Mouse (Mus musculus) forebrain, embryonic 11.5 days (tissue): Measurements from ENCODE around the gene Epha10. TPM values are rescaled to one million over a fixed set of nuclear protein-coding genes. Genes with fewer than 3 reads are reported as not detected.
A peak's percentile ranks its signal among the peaks of the same experiment; 100 is the strongest.
"Not testable (repeated sequence)": the region's sequence is repeated elsewhere in the genome, so short reads cannot be mapped to it uniquely, and the experiment has no call there.

ENCODE experiments used
- ATAC-seq: fragments of 200-750 bp; cut with Nextera tagmentation; replicated peaks from 2 replicates; pipeline ENCODE4 v1.8.0; 2017; ENCODE audit warnings: moderate TSS enrichment; ENCODE audit not compliant: low FRiP score
- DNase-seq: peaks from one replicate; pipeline ENCODE4 v3.0.0-alpha.2; 2017; ENCODE audit warnings: low spot score
- H3K27ac ChIP-seq: fragments of 300-500 bp; sonication (generic); 2 replicates; pipeline ENCODE4 v1.5.1; 2014; ENCODE audit warnings: low read depth, low read length
- H3K27me3 ChIP-seq: fragments of 300-500 bp; sonication (generic); 2 replicates; pipeline ENCODE4 v1.6.1; 2014; ENCODE audit warnings: mild to moderate bottlenecking, low read length, mixed read lengths; ENCODE audit not compliant: control insufficient read depth, insufficient read depth
- H3K36me3 ChIP-seq: fragments of 300-500 bp; sonication (generic); 2 replicates; pipeline ENCODE4 v1.6.1; 2014; ENCODE audit warnings: mild to moderate bottlenecking, low read length, moderate library complexity, mixed read lengths; ENCODE audit not compliant: control insufficient read depth, insufficient read depth
- H3K4me1 ChIP-seq: fragments of 300-500 bp; sonication (generic); replicated peaks from 2 replicates; pipeline ENCODE4 v1.6.1; 2014; ENCODE audit warnings: low read length, mixed read lengths; ENCODE audit not compliant: control insufficient read depth, insufficient read depth
- H3K4me2 ChIP-seq: fragments of 300-500 bp; sonication (generic); 2 replicates; pipeline ENCODE4 v1.6.1; 2014; ENCODE audit warnings: low read depth, mild to moderate bottlenecking, low read length, moderate library complexity, mixed read lengths; ENCODE audit not compliant: severe bottlenecking
- H3K4me3 ChIP-seq: fragments of 300-500 bp; sonication (generic); 2 replicates; pipeline ENCODE4 v1.5.1; 2014; ENCODE audit warnings: low read depth, low read length
- H3K9ac ChIP-seq: fragments of 300-500 bp; sonication (generic); 2 replicates; pipeline ENCODE4 v1.6.1; 2014; ENCODE audit warnings: low read length
- H3K9me3 ChIP-seq: fragments of 300-500 bp; sonication (generic); 2 replicates; pipeline ENCODE4 v1.6.1; 2016; ENCODE audit warnings: low read length, mixed read lengths; ENCODE audit not compliant: control insufficient read depth
- WGBS: fragments of 180-500 bp; shearing (Covaris S2); extraction: QIAGEN DNeasy Blood & Tissue Kit; methylation state at CpG from one replicate; pipeline ENCODE4 v1.1.7; 2014; 5-methylcytosine and 5-hydroxymethylcytosine counted together
- polyA plus RNA-seq: library from polyadenylated mRNA; unstranded; fragments of >200 nt; fragmentation: Nextera tagmentation; extraction: Ambion mirVana; gene quantifications from 2 replicates; pipeline ENCODE4 v1.2.1, GENCODE M21; 2014

Epha10 gene
- polyA plus RNA-seq, 1 experiment from 2014 or later, result 1.5 TPM

DNA sequence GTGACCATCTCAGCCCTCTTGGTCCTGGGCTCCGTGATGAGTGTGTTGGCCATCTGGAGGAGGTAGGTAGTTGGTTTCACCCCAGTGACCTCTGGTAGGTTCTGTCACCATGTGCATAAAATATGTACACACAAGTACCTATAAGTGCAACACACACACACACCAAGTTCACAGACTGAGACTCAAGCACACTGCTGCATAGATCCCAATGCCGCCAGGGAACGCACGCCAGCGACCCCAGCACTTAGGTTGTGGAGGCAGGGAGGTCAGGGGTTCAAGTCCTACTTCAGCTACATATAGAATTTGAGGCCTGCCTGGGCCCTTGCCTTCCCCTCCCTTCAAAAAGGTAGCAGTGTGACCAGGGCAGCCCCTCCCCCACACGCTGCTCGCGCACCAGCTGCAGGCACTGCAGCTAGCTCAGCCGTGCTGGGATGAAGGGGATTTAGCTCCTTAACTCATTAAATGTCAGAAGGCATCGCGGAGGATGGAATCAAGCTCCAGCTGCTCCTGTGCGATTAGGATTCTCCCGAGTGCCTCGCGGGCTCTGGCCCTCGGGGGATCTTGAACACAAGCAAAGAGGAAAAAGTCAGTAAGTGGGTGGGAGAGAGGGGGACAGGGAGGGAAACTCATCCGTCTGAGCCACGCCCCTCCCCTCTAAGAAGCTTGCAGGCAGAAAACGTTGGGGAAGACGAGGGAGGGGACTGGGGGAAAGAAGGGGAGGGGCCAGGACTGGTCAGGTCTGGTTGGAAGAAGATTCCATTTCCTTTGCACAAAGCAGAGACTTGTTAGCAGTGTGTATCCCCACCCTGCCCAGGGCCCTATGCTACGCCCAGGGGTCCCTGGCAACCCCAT lies 25.5 kb downstream of the Epha10 start:
- no peaks in the 10 kb centered on the region for H3K27me3 ChIP-seq
- DNase-seq (peak; percentile 86), ATAC-seq (peak; percentile 78)
- peaks cover 7% of the 10 kb centered on the region; the same call in 1 of the 2 replicates for H3K4me1 ChIP-seq
- H3K4me3 ChIP-seq, result peak overlapping the region; percentile 22
- peak overlapping the region; percentile 48 for H3K4me2 ChIP-seq
- no peaks in the 10 kb centered on the region for H3K9me3 ChIP-seq
- no peaks in the 10 kb centered on the region for H3K36me3 ChIP-seq
- WGBS, result 5% methylated on average over 21 of the region's 21 CpGs
- H3K9ac ChIP-seq, result peak overlapping the region; percentile 5
- H3K27ac ChIP-seq, result peak overlapping the region; percentile 73

GRCm38 (mm10) chr4:124928102-124928501 lies 47.4 kb downstream of the Epha10 start:
- H3K27ac ChIP-seq, result no peak overlapping the region
- H3K4me2 ChIP-seq, result no peak overlapping the region
- peaks cover 26% of the 10 kb centered on the region for H3K36me3 ChIP-seq
- no peaks in the 10 kb centered on the region for H3K4me1 ChIP-seq
- H3K9ac ChIP-seq, result no peak overlapping the region
- ATAC-seq (no peak), DNase-seq (no peak)
- H3K9me3 ChIP-seq, result no peaks in the 10 kb centered on the region
- 94% methylated on average over 5 of the region's 5 CpGs for WGBS
- no peaks in the 10 kb centered on the region for H3K27me3 ChIP-seq
- no peak overlapping the region for H3K4me3 ChIP-seq

GRCm38 (mm10) chr4:124936613-124937471 lies 56.1 kb downstream of the Epha10 start, which contains the start of gene 9930104L06Rik:
TSS of gene 9930104L06Rik (plus strand) at chr4:124937048.
- Histone ChIP-seq H3K27me3 (no peaks in the 10 kb centered on the region), H3K9ac (peak within 1 kb of the TSS; percentile 83), H3K27ac (0 out of 2 replicates have a peak within 1 kb of the TSS, but pooled peaks have one; percentile 4), H3K36me3 (no peaks in the 10 kb centered on the region; the same call in 1 of the 2 replicates), H3K4me3 (peak within 1 kb of the TSS; percentile 93), H3K9me3 (no peaks in the 10 kb centered on the region), H3K4me1 (peaks cover 14% of the 10 kb centered on the region), H3K4me2 (peak within 1 kb of the TSS; percentile 79)
- DNase-seq (peak; percentile 92), ATAC-seq (peak; percentile 99)
- WGBS, result under 1% methylated on average over 52 of the region's 52 CpGs

- H3K4me3 ChIP-seq, H3K9ac ChIP-seq, H3K9me3 ChIP-seq, ATAC-seq, H3K27me3 ChIP-seq, H3K36me3 ChIP-seq, DNase-seq, H3K27ac ChIP-seq, H3K4me2 ChIP-seq: not testable (repeated sequence)
- 87% methylated on average over 4 of the region's 4 CpGs for WGBS
- peaks cover 14% of the 10 kb centered on the region for H3K4me1 ChIP-seq
These were observed 58.5 kb downstream of the Epha10 start, which contains the start of gene Cdca8 for GRCm38 (mm10) chr4:124939211-124939610. TSS of gene Cdca8 (minus strand) at chr4:124939311.

- Histone ChIP-seq H3K9me3 (no peaks in the 10 kb centered on the region), H3K4me3 (no peak overlapping the region), H3K4me2 (no peak overlapping the region), H3K27ac (no peak overlapping the region), H3K9ac (no peak overlapping the region), H3K27me3 (no peaks in the 10 kb centered on the region), H3K36me3 (no peaks in the 10 kb centered on the region; the same call in 1 of the 2 replicates), H3K4me1 (no peaks in the 10 kb centered on the region)
- peak; percentile 91 for DNase-seq
- no peak for ATAC-seq
- 6% methylated on average over 4 of the region's 4 CpGs for WGBS
These were observed 62.3 kb downstream of the Epha10 start for GRCm38 (mm10) chr4:124943022-124943421.

DNA sequence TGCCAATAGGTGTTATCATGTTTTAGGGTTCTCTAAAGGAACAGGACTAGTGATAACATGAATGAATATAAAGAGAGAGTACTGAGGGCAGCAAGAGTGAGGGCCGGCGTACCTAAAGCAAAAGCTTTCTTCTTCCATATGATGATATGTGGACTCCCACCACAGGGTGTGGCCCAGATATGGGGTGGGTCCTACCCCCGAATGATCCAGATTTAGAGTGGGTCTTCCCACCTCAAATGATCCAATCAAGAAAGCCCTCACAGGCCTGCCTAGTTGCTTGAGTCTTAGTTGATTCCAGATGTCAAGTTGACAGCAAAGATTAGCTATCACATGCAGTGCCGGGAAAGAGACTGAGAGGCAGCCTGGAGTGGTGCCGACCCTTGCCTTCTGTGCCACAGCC lies 63.1 kb downstream of the Epha10 start:
- Histone ChIP-seq H3K27ac (no peak overlapping the region), H3K4me1 (no peaks in the 10 kb centered on the region), H3K36me3 (no peaks in the 10 kb centered on the region; the same call in 1 of the 2 replicates), H3K4me2 (no peak overlapping the region), H3K9me3 (no peaks in the 10 kb centered on the region), H3K27me3 (no peaks in the 10 kb centered on the region), H3K4me3 (no peak overlapping the region), H3K9ac (no peak overlapping the region)
- ATAC-seq (no peak), DNase-seq (no peak)
- WGBS, result 87% methylated on average over 5 of the region's 5 CpGs

GRCm38 (mm10) chr4:124944961-124945360 lies 64.3 kb downstream of the Epha10 start:
- Histone ChIP-seq H3K27ac (no peak overlapping the region), H3K4me3 (no peak overlapping the region), H3K9ac (no peak overlapping the region), H3K36me3 (no peaks in the 10 kb centered on the region; the same call in 1 of the 2 replicates), H3K27me3 (no peaks in the 10 kb centered on the region), H3K9me3 (no peaks in the 10 kb centered on the region), H3K4me1 (no peaks in the 10 kb centered on the region), H3K4me2 (no peak overlapping the region)
- DNase-seq (no peak), ATAC-seq (no peak)
- 53% methylated on average over 2 of the region's 2 CpGs for WGBS

GRCm38 (mm10) chr4:124949488-124949887 lies 68.8 kb downstream of the Epha10 start:
- no peak overlapping the region; the same call in 1 of the 2 replicates for H3K9ac ChIP-seq
- no peak overlapping the region for H3K4me3 ChIP-seq
- no peak overlapping the region for H3K27ac ChIP-seq
- no peaks in the 10 kb centered on the region for H3K36me3 ChIP-seq
- H3K27me3 ChIP-seq, result no peaks in the 10 kb centered on the region
- DNase-seq (no peak), ATAC-seq (no peak)
- no peak overlapping the region for H3K4me2 ChIP-seq
- H3K4me1 ChIP-seq, result no peaks in the 10 kb centered on the region
- H3K9me3 ChIP-seq, result no peaks in the 10 kb centered on the region
- WGBS, result 83% methylated on average over 3 of the region's 3 CpGs
